In the genomic region with DNA sequence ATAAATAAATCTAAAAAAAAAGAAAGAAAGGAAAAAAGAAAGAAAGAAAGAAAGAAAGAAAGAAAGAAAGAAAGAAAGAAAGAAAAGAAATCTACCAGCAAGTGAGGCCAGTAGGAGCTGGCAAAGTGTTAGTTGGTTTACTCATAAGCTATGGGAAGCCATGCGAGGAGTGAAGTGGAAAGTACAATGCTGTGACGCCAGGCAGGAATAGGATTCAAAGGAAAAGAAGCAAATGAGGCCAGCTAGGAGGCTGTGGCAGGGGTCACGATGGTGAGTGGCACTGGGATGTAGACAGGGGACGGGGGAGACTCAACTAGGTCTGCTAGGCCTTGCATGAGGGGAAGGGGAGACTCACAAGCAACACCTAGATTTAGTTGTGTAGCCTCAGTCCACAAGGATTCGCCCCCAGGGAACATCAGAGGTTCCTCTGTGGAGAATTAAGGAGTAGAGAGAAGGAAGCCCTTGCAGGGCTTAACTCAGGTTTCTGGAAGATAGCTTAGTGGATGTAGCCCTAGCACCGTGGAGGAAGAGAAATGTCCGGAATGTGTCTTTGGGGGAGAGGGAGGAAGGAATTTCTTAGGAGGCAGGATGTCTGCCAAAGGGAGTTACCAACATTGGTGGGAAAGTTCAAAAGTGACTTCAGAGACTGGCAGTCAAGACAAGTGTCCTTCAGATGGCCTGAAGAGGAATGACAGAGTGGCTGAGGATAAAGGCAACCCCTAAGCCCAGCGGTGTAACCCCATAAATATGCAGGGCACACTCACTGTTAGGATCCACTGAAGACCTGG, we compare ENCODE assay signal across 8 mouse cellular contexts. TPM values are rescaled to one million over a fixed set of nuclear protein-coding genes. Genes with fewer than 3 reads are reported as not detected.
DNase-seq lines count a peak whose midpoint lies in the region; ATAC-seq and TF ChIP-seq lines count a peak whose summit lies in the region.

TSS of gene Slc48a1 (plus strand) at position 210 of the 788 bp plus-strand sequence.

- no peaks in the 10 kb centered on the region for H3K9me3 ChIP-seq in ES-E14 (ENCODE audit: control insufficient read depth, insufficient read depth, low read depth, low read length)
- no peaks in the 10 kb centered on the region for H3K9me3 ChIP-seq in intestine, postnatal 0 days (ENCODE audit: control insufficient read depth)
- no peaks in the 10 kb centered on the region for H3K9me3 ChIP-seq in liver, embryonic 11.5 days (ENCODE audit: control insufficient read depth, low read length)
- H3K9me3 ChIP-seq in neural tube, embryonic 12.5 days: no peaks in the 10 kb centered on the region

- intact Hi-C loops in gastrocnemius, postnatal 36 days (cut with DNase I): no loop called here

- no peaks in the 10 kb centered on the region for H3K36me3 ChIP-seq in ES-E14 (ENCODE audit: control insufficient read depth, insufficient read depth, low read length, poor library complexity, severe bottlenecking)
- no peaks in the 10 kb centered on the region for H3K36me3 ChIP-seq in intestine, postnatal 0 days (ENCODE audit: control insufficient read depth, insufficient read depth)
- no peaks in the 10 kb centered on the region for H3K36me3 ChIP-seq in liver, embryonic 11.5 days (ENCODE audit: control insufficient read depth, insufficient read depth, low read length)
- no peaks in the 10 kb centered on the region for H3K36me3 ChIP-seq in neural tube, embryonic 12.5 days

- H3K4me1 ChIP-seq in ES-E14 (ENCODE audit: control insufficient read depth in 2 of 2, insufficient read depth in 2 of 2, low read length in 2 of 2, poor library complexity in 1 of 2): no peaks in the 10 kb centered on the region
- H3K4me1 ChIP-seq in intestine, postnatal 0 days (replicated peaks; ENCODE audit: control insufficient read depth, insufficient read depth, low read length): no peaks in the 10 kb centered on the region
- H3K4me1 ChIP-seq in liver, embryonic 11.5 days (replicated peaks; ENCODE audit: control insufficient read depth, insufficient read depth, low read length): peaks cover 14% of the 10 kb centered on the region
- H3K4me1 ChIP-seq in neural tube, embryonic 12.5 days: peaks cover 8% of the 10 kb centered on the region

- no peak within 1 kb of the TSS for H3K4me3 ChIP-seq in ES-E14 (ENCODE audit: insufficient read depth in 1 of 2, low read depth in 1 of 2, low read length in 2 of 2, poor library complexity in 1 of 2, severe bottlenecking in 1 of 2)
- no peak within 1 kb of the TSS for H3K4me3 ChIP-seq in intestine, postnatal 0 days (ENCODE audit: low read depth, low read length)
- no peak within 1 kb of the TSS for H3K4me3 ChIP-seq in liver, embryonic 11.5 days (ENCODE audit: low read depth, low read length)
- no peak within 1 kb of the TSS for H3K4me3 ChIP-seq in neural tube, embryonic 12.5 days

- no peak within 1 kb of the TSS for H3K4me2 ChIP-seq in intestine, postnatal 0 days (replicated peaks; ENCODE audit: low read depth)
- no peak within 1 kb of the TSS for H3K4me2 ChIP-seq in liver, embryonic 11.5 days
- no peak within 1 kb of the TSS for H3K4me2 ChIP-seq in neural tube, embryonic 12.5 days (replicated peaks)

- in situ Hi-C loops in ES-E14 (cut with MboI; ENCODE audit: low sequenced_read_pairs in 2 of 2, unreplicated experiment in 2 of 2): no loop called here

- H3K27me3 ChIP-seq in intestine, postnatal 0 days (replicated peaks; ENCODE audit: control insufficient read depth, insufficient read depth, low read length): peaks cover 6% of the 10 kb centered on the region; the same call in 1 of the 2 replicates
- peaks cover 5% of the 10 kb centered on the region for H3K27me3 ChIP-seq in liver, embryonic 11.5 days (replicated peaks; ENCODE audit: control insufficient read depth, insufficient read depth, low read length)
- H3K27me3 ChIP-seq in neural tube, embryonic 12.5 days (replicated peaks): 0 out of 2 replicates have a peak, but pooled peaks cover 18% of the 10 kb centered on the region

- H3K27ac ChIP-seq in ES-E14 (ENCODE audit: insufficient read depth, low read depth, low read length, poor library complexity, severe bottlenecking): no peak within 1 kb of the TSS
- no peak within 1 kb of the TSS for H3K27ac ChIP-seq in intestine, postnatal 0 days (ENCODE audit: low read depth, low read length)
- H3K27ac ChIP-seq in liver, embryonic 11.5 days (ENCODE audit: low read depth, low read length): 0 out of 2 replicates have a peak within 1 kb of the TSS, but pooled peaks have one; percentile 6
- no peak within 1 kb of the TSS for H3K27ac ChIP-seq in neural tube, embryonic 12.5 days

- no peak for DNase-seq in ES-E14 (ENCODE audit: low read depth, low spot score)
- DNase-seq in adrenal gland, postnatal 4 days (ENCODE audit: low spot score in 2 of 2): no peak
- no peak for DNase-seq in gastrocnemius, postnatal 36 days
- DNase-seq in liver, embryonic 11.5 days (ENCODE audit: low spot score): no peak
- DNase-seq in urinary bladder, adult 18-20 months (ENCODE audit: low spot score in 2 of 2): no peak
- no peak for DNase-seq in embryo, embryonic 11 days

- WGBS in intestine, postnatal 0 days: 76% methylated on average over 8 of the region's 8 CpGs
- WGBS in liver, embryonic 11.5 days: 65% methylated on average over 8 of the region's 8 CpGs
- WGBS in neural tube, embryonic 12.5 days: 76% methylated on average over 8 of the region's 8 CpGs

- TF ChIP-seq CTCF in intestine, postnatal 0 days (IDR thresholded peaks at IDR 0.05; ENCODE audit: low read depth): no peak

- no peak within 1 kb of the TSS for H3K9ac ChIP-seq in ES-E14 (ENCODE audit: insufficient read depth, low read depth, low read length, poor library complexity, severe bottlenecking)
- no peak within 1 kb of the TSS for H3K9ac ChIP-seq in intestine, postnatal 0 days (ENCODE audit: low read depth, low read length)
- H3K9ac ChIP-seq in liver, embryonic 11.5 days (ENCODE audit: low read depth, low read length): no peak within 1 kb of the TSS
- H3K9ac ChIP-seq in neural tube, embryonic 12.5 days: no peak within 1 kb of the TSS

- no peak for ATAC-seq in intestine, postnatal 0 days
- no peak for ATAC-seq in liver, embryonic 11.5 days (replicated peaks; ENCODE audit: low FRiP score)
- ATAC-seq in neural tube, embryonic 12.5 days (ENCODE audit: low FRiP score, low read depth): no peak

TF ChIP-seq in ES-E14, 5 proteins besides CTCF, POLR2A, EP300 and RAD21:
- TF ChIP-seq HCFC1 (IDR thresholded peaks at IDR 0.05; ENCODE audit: borderline replicate concordance, insufficient read depth, low read length) (no peak), ZNF384 (IDR thresholded peaks at IDR 0.05; ENCODE audit: low read depth, low read length) (no peak), ZC3H11A (IDR thresholded peaks at IDR 0.05; ENCODE audit: borderline replicate concordance, low read depth, low read length) (no peak), CHD2 (IDR thresholded peaks at IDR 0.05; ENCODE audit: low read depth, low read length) (no peak), MAFK (IDR thresholded peaks at IDR 0.05; ENCODE audit: insufficient read depth, low read depth, low read length) (no peak)

RNA-seq across cellular contexts. Expression of gene Slc48a1, which starts in this region (rescaled TPM):
- total RNA-seq in ES-E14 (2012; rRNA removed): 15.8 and 18.6 TPM in 2 replicates
- 10 to 100 TPM; 83.0 to 91.7 TPM for total RNA-seq in adrenal gland, postnatal 4 days (2021)
- total RNA-seq in gastrocnemius, postnatal 36 days (2021): 10 to 100 TPM; 44.8 to 46.2 TPM
- polyA plus RNA-seq in intestine, postnatal 0 days (2015; fragmentation: Nextera tagmentation; extraction: Ambion mirVana): 23.1 and 24.3 TPM in 2 replicates
- polyA plus RNA-seq in liver, embryonic 11.5 days (2014; fragmentation: Nextera tagmentation; extraction: Ambion mirVana): 55.0 and 62.1 TPM in 2 replicates
- polyA plus RNA-seq in neural tube, embryonic 12.5 days (2016; fragmentation: Nextera tagmentation; extraction: Ambion mirVana): 41.4 and 44.9 TPM in 2 replicates
